Mouse (Mus musculus) c-Kit-negative CD71-positive TER-119-positive erythroid progenitor cells, embryonic 14.5 days (primary cell): Measurements from ENCODE around the gene Upk2.
"Not testable (repeated sequence)": the region's sequence is repeated elsewhere in the genome, so short reads cannot be mapped to it uniquely, and the experiment has no call there.

ENCODE experiments used
- DNase-seq: peaks from one replicate; pipeline ENCODE4 v3.0.0-alpha.2; 2013; ENCODE audit warnings: low read depth, low spot score

The Upk2 gene

DNA sequence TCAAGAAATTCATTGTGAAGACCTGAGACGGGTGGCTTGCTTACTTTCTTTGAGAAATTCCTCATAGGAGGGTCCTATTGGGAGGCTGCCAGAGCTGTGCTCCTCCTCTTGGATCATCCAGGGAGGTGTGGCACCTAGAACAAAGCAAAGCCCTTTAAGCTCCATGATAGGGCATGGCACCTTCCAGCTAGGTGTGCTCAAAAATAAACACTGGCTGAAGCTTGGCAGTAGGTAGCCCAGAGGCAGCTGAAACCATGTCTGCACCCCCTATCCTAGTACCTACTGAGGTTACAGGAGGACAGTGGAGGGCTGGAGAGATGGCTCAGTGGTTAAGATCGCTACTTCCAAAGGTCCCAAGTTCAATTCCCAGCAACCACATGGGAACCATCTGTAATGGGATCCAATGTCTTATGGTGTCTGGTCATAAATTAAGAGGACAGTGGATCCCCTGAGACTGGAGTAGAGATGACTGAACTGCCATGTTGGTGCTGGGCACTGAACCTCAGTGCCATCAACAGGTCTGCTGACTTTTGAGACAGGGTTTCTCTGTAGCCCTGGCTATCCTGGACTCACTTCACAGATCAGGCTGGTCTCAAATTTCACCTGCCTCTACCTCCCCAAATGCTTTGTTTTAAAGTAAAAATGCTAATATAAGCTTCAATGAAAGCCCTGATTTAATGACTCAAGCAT, 44.0 kb downstream of the Upk2 start:
- no peak for DNase-seq

DNA sequence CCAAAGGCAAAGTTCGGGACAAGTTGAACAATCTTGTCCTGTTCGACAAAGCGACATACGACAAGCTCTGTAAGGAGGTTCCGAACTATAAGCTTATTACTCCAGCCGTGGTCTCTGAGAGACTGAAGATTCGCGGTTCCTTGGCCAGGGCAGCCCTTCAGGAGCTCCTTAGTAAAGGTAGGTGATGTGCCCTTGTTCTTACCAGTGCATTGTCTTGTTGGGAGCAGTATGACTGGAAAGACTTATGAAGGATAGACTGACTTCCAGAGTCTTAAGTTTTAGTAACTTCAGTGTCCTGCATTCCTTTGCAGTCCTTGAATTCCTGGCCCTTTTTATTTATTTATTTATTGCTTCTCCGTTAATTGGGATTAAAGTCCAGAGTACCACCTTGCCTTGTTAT, 46.1 kb downstream of the Upk2 start:
- DNase-seq = not testable (repeated sequence)

DNA sequence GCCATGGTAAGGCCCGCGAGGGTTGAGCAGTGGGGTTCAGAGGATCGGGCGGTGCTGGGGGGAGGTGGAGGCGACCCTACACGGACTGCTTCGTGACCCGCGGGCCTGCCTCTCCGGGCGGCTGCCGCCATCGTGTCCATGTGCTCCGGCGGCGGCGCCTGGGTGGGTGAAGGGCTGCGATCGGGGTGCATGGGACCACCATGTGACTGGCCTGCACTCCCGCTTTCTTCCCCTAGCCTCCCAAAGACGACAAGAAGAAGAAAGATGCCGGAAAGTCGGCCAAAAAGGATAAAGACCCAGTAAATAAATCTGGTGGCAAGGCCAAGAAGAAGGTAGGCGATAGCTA, 47.1 kb downstream of the Upk2 start:
- DNase-seq = no peak

DNA sequence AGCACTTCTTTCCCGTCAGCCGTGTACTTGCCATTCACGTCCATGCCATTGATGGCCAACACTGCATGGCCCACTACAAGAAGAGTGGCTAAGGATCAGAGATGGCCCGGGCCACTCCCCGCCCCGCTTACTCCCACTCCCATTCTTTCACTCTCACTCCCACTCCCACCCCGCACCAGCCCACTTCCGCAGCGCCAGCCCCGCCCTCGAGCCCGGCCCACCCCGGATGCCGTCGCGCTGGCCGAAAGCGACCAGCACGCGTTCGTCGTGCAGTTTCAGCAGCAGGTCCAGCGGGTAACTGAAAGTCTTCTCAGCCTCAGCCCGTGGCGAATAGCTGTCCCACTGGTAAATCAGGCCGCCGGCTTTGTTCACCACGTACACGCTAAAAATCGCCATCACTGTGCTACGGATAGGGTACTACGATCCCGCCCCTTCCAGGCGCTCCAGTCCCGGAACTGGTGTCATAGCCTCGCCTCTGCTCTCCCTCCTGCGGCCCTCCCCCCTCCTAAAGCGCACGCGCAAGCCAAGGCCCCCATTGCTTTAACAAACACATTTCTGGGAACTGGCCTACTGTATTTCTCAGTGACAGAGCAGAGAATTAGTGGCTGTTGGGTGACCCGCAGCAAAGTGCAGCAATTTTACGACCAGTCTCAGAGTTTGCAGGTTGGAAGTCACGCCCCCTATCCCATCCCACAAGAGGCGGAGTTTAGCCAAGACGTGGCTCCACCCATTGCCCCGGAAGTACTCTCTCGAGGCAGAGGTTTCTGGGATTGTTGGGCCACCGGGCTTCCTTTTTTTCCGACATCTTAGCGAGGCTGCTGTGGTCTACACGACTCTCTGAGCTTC, 47.6 kb downstream of the Upk2 start, which contains the start of the genes Rps25 and Trappc4:
TSS of gene Rps25 (plus strand) at position 234 of the 846 bp plus-strand sequence.
TSS of gene Trappc4 (minus strand) at position 695 of the 846 bp plus-strand sequence.
- DNase-seq = peak; percentile 94

DNA sequence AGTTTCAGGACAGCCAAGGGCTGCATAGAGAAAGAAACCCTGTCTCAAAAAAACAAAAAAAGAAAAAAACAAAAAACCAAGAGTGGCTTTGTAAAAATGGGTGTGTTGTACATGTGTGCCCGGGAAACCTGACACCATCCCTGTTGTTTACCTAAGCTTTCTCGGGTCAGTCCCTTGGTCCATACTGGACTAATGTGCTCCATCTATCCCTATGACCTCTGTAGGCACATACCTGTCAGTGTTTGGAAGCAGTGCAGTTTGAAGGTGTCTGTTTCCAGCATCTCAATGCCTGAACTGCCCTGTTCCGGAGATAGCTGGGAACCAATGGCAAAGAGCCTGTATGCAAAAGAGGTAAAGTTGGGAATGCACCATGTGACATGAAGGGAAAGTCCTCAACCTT, 49.8 kb downstream of the Upk2 start:
- DNase-seq = no peak
